Comparison of ENCODE assay signal across 9 mouse cellular contexts in the genomic region with DNA sequence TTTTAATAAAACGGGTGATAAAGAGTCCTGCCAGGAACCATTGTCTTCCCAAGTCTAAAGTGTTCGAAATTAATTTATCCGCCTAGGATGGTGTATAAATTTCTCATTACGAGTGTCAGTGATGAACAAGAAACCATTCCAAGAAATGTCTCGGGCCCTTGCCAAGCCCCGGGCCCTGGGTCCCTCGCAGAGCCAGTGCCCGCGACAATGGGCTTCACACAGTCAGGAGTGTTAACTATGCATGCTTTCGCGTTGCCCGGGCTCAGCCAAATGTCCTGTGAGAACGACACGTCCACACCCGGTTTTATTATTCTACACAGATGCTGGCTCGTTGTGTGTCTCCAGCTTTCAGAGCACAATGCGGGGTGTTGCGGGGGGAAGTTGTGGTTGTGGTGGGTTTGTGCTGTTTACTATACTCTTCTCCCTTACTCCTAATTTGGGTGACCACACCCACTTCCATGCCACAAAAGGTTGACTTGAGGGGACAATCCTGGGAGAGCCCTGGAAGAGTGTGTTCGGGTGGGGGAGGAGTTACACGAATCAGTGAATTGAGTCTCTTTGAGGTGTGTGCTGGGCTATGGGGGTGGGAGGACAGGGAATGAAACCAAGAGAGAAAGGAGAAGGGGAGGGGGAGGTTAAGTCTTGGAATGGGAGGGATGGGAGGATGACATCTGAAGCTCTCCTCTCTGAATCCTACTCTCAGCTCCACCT.
DNase-seq lines count a peak whose midpoint lies in the region; ATAC-seq and TF ChIP-seq lines count a peak whose summit lies in the region.
"Had no signal": no experiment of that assay in that cellular context is flagged by ENCODE, and none has a peak within 500 bp of the region (broad histone marks: within the 10 kb centered on the region; RNA-seq: fewer than 3 reads in every experiment).

No protein-coding gene starts in this region.

- H3K4me3 ChIP-seq in forebrain, postnatal 0 days (ENCODE audit: low read depth, low read length): no peak overlapping the region
- H3K4me3 ChIP-seq: liver, embryonic 15.5 days had no signal

- peak; percentile 76 for ATAC-seq in forebrain, postnatal 0 days

- intact Hi-C loops in left cerebral cortex, postnatal 25 days (cut with DNase I): loop anchor here (5.0 kb wide), 1 partner anchor 167 kb away; a partner anchor contains a TSS

- H3K36me3 ChIP-seq in forebrain, postnatal 0 days (ENCODE audit: insufficient read depth): no peaks in the 10 kb centered on the region
- H3K36me3 ChIP-seq: liver, embryonic 15.5 days had no signal

- 28% methylated on average over 20 of the region's 20 CpGs for WGBS in forebrain, postnatal 0 days

- H3K4me1 ChIP-seq in forebrain, postnatal 0 days (ENCODE audit: insufficient read depth): no peaks in the 10 kb centered on the region
- H3K4me1 ChIP-seq: liver, embryonic 15.5 days had no signal

- H3K9ac ChIP-seq in forebrain, postnatal 0 days: no peak overlapping the region
- H3K9ac ChIP-seq: liver, embryonic 15.5 days had no signal

- DNase-seq in layer of hippocampus, adult 11-12 months (ENCODE audit: low spot score): peak; percentile 25
- no peak for DNase-seq in layer of hippocampus, adult 9-10 months (ENCODE audit: low spot score)
- peak; percentile 66 for DNase-seq in forebrain, postnatal 0 days
- peak; percentile 8 to 19 for DNase-seq in left cerebral cortex, postnatal 25 days (ENCODE audit: low spot score in 2 of 2)
- peak; percentile 68 to 70 for DNase-seq in right cerebral cortex, postnatal 10 days (ENCODE audit: low spot score in 2 of 2)
- no peak for DNase-seq in spleen, adult 18-20 months
- no peak for DNase-seq in heart, adult 9 months (ENCODE audit: low spot score in 2 of 2)
- no peak for DNase-seq in adrenal gland, adult (ENCODE audit: inconsistent age in 2 of 2, low spot score in 1 of 2)

- no peaks in the 10 kb centered on the region for H3K9me3 ChIP-seq in forebrain, postnatal 0 days (ENCODE audit: low read length)
- H3K9me3 ChIP-seq: liver, embryonic 15.5 days had no signal

- TF ChIP-seq CTCF in forebrain, postnatal 0 days (IDR thresholded peaks at IDR 0.05; ENCODE audit: low read depth): no peak

- H3K27ac ChIP-seq in forebrain, postnatal 0 days (ENCODE audit: low read depth, low read length): peak overlapping the region; percentile 45; the same call in 1 of the 2 replicates
- H3K27ac ChIP-seq: liver, embryonic 15.5 days had no signal

- no peaks in the 10 kb centered on the region for H3K27me3 ChIP-seq in forebrain, postnatal 0 days (ENCODE audit: insufficient read depth, low read length)
- H3K27me3 ChIP-seq: liver, embryonic 15.5 days had no signal

- H3K4me2 ChIP-seq in forebrain, postnatal 0 days (ENCODE audit: low read depth): no peak overlapping the region
- H3K4me2 ChIP-seq: liver, embryonic 15.5 days had no signal

Comparison
In these comparisons a context has a peak if more than half of its experiments do, and no peak if none do; other contexts are left out.
1. DNase-seq: peak in layer of hippocampus, adult 11-12 months (single experiment), forebrain, postnatal 0 days (single experiment), left cerebral cortex, postnatal 25 days (2 of 2) and right cerebral cortex, postnatal 10 days (2 of 2); none in layer of hippocampus, adult 9-10 months (single experiment), spleen, adult 18-20 months (0 of 2), heart, adult 9 months (0 of 2) and adrenal gland, adult (0 of 2).